Mouse (Mus musculus) bone marrow macrophage, adult 2 months (primary cell): ENCODE results near the gene Hagh. TPM values are rescaled to one million over a fixed set of nuclear protein-coding genes. Genes with fewer than 3 reads are reported as not detected.
A peak's percentile ranks its signal among the peaks of the same experiment; 100 is the strongest.

Experiments used
- H3K27ac ChIP-seq: 2 replicates; pipeline ENCODE4 v1.5.1; 2012; ENCODE audit warnings: low read depth, low read length; ENCODE audit not compliant: insufficient read depth
- H3K4me1 ChIP-seq: 2 replicates; pipeline ENCODE4 v1.6.1; 2012; ENCODE audit warnings: low read length; ENCODE audit not compliant: control insufficient read depth, insufficient read depth
- H3K4me3 ChIP-seq: 2 replicates; pipeline ENCODE4 v1.5.1; 2012; ENCODE audit warnings: mild to moderate bottlenecking, low read length, moderate library complexity; ENCODE audit not compliant: insufficient read depth
- CTCF ChIP-seq: IDR thresholded peaks from 2 replicates; pipeline ENCODE4 v1.5.1; 2012; ENCODE audit warnings: low read depth, mild to moderate bottlenecking, low read length, moderate library complexity
- POLR2A ChIP-seq: IDR thresholded peaks from 2 replicates; pipeline ENCODE4 v1.6.1; 2012; ENCODE audit warnings: mild to moderate bottlenecking, low read depth, low read length, borderline replicate concordance
- polyA plus RNA-seq: library from polyadenylated mRNA; stranded (reverse); fragments of >200 nt; gene quantifications from 2 replicates; pipeline ENCODE4 v1.2.4, GENCODE M21; 2012; ENCODE audit not compliant: missing spikeins, insufficient read depth, insufficient read length

Hagh gene
- polyA plus RNA-seq, result 39.7 and 44.9 TPM in 2 replicates

GRCm38 (mm10) chr17:24839842-24840241, at the start of gene Hagh:
Gene Hagh, plus strand, starts transcription at chr17:24840143.
- TF ChIP-seq POLR2A (no peak), CTCF (no peak)
- H3K4me3 ChIP-seq, result no peak within 1 kb of the TSS

DNA sequence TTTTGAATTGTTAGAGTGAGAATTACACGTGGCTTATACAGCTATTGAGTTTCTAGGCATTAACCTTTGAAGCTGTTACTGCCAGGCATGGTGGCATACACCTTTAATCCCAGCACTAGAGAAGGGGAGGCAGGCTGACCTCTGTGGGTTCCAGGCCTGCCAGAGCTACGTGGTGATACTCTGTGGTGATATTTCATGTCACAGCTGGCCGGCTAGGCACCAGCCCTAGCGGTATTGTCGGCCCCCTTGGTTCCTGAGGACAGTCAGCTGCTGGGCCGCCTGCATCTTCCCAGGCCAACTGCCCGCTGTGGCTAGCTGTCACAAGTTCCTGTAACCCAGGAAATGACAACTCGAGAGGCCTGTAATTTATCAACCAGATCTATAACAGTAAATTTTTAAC, 47.8 kb upstream of the Hagh start:
- Histone ChIP-seq H3K4me1 (peaks cover 3% of the 10 kb centered on the region), H3K4me3 (no peak overlapping the region), H3K27ac (no peak overlapping the region)
- no peak for TF ChIP-seq POLR2A
- TF ChIP-seq CTCF, result no peak

More at GRCm38 (mm10) chr17:24839842-24840241, at the start of gene Hagh:
- peaks cover 12% of the 10 kb centered on the region for H3K4me1 ChIP-seq
- no peak within 1 kb of the TSS for H3K27ac ChIP-seq

DNA sequence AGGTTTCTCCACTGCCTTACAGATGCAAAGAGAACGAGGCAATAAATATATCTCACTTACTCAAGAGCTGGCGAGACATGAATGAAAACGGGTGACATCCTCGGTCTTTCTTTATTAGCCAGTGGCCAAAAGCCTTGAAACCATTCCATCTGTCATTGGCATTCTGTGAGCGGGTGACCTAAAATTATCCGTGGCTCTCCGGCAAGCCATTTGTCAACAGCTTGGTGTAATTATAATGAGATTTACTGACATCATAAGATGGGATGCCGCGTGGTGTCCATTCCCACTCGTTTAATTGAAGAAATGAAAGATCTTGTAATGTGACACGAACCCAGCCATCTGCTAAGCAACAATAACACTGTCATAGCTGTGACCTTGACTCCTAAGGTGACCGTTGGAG, 45.2 kb upstream of the Hagh start:
- peaks cover 5% of the 10 kb centered on the region for H3K4me1 ChIP-seq
- no peak overlapping the region for H3K4me3 ChIP-seq
- TF ChIP-seq POLR2A, result no peak
- no peak overlapping the region for H3K27ac ChIP-seq

DNA sequence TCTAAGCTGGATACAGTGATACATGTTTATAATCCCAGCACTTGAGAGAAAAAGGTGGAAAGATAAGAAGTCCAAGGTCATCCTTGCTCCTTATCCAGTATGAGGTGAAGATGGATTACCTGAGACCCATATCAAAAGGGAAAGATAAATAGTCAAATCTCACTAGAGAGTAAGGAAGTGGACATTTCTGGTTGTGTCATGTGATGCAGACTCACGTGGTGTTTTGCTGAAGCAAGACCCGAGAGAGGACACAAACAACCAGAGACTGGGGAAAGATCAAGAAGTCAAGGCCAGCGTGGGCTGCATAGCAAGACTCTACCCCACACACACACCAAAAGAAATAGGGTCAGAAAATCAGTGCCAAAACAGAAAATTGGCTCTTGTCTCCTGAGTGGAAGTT, 43.0 kb upstream of the Hagh start:
- no peak for TF ChIP-seq POLR2A
- no peak for TF ChIP-seq CTCF
- Histone ChIP-seq H3K4me3 (no peak overlapping the region), H3K4me1 (peaks cover 5% of the 10 kb centered on the region), H3K27ac (peak overlapping the region; percentile 12; the same call in 1 of the 2 replicates)

GRCm38 (mm10) chr17:24798229-24798628, 41.7 kb upstream of the Hagh start:
- Histone ChIP-seq H3K27ac (no peak overlapping the region), H3K4me3 (no peak overlapping the region), H3K4me1 (peaks cover 5% of the 10 kb centered on the region)
- TF ChIP-seq POLR2A (no peak), CTCF (no peak)

- H3K27ac ChIP-seq, result no peak overlapping the region
- TF ChIP-seq CTCF (no peak), POLR2A (no peak)
- H3K4me3 ChIP-seq, result no peak overlapping the region
- H3K4me1 ChIP-seq, result peaks cover 5% of the 10 kb centered on the region
Observed at GRCm38 (mm10) chr17:24799476-24799875, 40.5 kb upstream of the Hagh start.

DNA sequence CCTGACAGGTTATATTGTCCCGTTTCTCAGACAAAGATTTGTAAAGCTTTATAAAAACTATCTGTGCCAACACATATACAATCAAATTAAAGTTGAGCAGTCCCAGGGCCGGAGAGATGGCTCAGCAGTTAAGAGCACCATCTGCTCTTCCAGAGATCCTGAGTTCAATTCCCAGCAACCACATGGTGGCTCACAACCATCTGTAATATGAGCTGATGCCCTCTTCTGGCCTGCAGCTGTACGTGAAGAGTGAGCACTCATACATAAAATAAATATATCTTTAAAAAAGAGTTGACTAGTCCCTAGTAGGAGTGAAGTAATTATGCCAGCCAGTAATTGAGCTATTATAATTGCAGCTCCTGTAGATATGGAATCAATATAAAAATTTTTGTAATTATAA, 39.4 kb upstream of the Hagh start:
- H3K27ac ChIP-seq, result no peak overlapping the region
- no peak overlapping the region for H3K4me3 ChIP-seq
- TF ChIP-seq POLR2A (no peak), CTCF (no peak)
- peaks cover 5% of the 10 kb centered on the region for H3K4me1 ChIP-seq

DNA sequence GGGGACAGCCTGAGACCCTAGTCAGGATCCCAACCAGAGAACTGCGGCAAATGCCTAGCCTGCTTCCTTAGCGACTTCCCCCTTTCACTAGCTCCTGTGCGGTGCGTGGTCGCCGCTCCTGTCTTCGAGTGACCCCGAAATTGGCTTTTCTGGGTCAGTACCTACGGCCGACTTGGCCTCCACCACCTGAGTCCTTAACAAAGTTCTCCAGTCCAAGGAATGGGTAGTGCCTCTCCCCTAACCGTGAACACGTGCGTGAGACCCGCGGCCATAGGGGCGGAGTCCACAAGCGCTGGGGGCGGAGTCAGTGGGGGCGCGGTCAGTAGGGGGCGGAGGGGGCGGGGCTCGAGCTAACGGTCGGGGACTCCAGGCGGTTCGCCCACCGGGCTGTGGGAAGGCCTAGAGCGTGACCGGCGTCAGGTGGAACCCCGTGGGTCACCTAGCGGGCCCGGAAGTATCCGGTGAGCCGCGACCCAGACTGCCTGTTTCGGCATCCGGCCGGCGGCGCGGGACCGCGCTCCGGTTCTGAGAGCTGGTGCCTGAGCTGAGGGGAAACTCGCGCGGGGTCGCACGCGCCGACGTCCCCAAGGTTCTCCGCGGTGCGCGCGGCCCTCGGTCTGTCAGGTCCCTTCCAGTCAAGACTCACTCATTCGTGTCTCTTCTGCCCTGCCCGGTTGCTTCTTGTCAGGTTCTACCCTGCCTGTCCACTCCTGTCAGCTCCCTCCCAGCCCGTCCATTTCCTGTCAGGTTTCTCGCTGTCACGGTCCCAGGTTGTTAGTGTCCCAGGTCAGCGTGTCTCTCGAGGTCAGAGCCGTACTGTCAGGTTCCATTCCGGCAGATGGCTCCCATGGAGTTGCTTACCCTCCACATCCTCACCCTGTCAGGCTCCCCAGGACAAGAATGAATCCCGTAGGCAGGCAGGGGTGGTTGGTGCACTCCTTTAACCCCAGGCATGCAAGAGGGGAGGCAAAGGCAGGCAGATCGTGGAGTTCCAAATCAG, 35.7 kb upstream of the Hagh start, which contains the start of gene Meiob:
Gene Meiob, plus strand, starts transcription at position 338 of the 1,000 bp plus-strand sequence.
- Histone ChIP-seq H3K4me1 (no peaks in the 10 kb centered on the region), H3K4me3 (peak within 1 kb of the TSS; percentile 91), H3K27ac (no peak within 1 kb of the TSS)
- TF ChIP-seq CTCF (no peak), POLR2A (no peak)

- Histone ChIP-seq H3K4me1 (no peaks in the 10 kb centered on the region), H3K27ac (no peak overlapping the region), H3K4me3 (no peak overlapping the region)
- TF ChIP-seq POLR2A (no peak), CTCF (no peak)
Observed at GRCm38 (mm10) chr17:24811211-24811610, 28.7 kb upstream of the Hagh start.

DNA sequence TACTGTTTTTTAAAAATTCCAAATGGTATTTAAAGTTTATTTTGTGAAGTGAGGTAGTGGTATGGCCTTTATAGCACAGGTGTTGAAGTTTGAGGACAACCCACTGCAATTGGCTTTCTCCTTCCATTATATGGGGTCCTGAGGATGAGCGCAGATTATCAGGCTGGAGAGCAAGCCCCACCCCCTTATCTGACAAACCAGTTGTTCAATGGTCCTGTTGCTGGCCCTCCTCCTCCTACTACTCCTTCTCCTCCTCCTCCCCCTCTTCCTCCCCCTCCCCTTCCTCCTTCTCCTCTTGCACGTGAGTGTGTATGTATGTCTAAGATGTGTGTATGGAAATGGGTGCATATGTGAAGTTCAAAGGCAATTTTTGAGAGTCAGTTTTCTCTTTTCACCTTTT, 27.7 kb upstream of the Hagh start:
- no peak for TF ChIP-seq CTCF
- TF ChIP-seq POLR2A, result no peak
- Histone ChIP-seq H3K4me1 (no peaks in the 10 kb centered on the region), H3K27ac (no peak overlapping the region), H3K4me3 (no peak overlapping the region)
